Mouse (Mus musculus): ENCODE measurements around the gene Bglap2. TPM values are rescaled to one million over a fixed set of nuclear protein-coding genes. Genes with fewer than 3 reads are reported as not detected.
A peak's percentile ranks its signal among the peaks of the same experiment; 100 is the strongest.

Bglap2 gene
- polyA plus RNA-seq, 1 experiment from 2014 or later = not detected

DNA sequence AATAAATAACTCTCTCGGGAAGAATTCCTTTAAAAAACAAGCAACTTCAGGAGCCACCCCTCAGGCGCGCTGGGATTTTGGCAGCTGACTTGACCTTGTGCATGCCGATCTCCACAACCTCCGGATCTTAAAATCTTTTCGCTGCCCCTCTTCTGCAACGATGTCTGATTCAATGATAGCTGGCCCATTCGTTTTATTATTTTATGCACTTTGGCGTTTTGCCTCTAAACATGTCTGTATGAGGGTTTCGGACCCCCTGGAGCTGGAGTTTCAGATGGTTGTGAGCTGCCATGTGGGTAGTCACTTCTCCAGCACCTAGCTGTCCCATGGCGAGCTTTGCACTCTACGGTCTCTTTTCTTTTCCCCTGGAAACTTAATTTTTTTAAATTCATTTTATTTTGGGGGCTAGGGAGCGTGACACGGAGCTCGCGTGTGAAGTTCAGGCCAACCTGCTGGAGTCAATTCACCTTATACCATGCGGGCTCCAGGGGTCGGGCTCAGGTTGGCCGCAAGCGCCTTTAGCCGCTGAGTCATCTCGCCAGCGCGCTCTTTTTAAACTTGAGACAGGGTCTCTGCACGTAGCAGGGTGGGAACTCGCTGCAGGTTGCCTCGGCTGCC lies 43.0 kb downstream of the Bglap2 start:
- 1% methylated on average over 27 of the region's 27 CpGs for WGBS
- H3K4me3 ChIP-seq (replicated peaks) = peak overlapping the region; percentile 73
- no peaks in the 10 kb centered on the region for H3K9me3 ChIP-seq
- peak; percentile 69 for ATAC-seq
- H3K4me2 ChIP-seq (replicated peaks) = peak overlapping the region; percentile 73
- peaks cover 30% of the 10 kb centered on the region for H3K4me1 ChIP-seq (replicated peaks)
- H3K27ac ChIP-seq = peak overlapping the region; percentile 94
- H3K27me3 ChIP-seq = no peaks in the 10 kb centered on the region
- peak overlapping the region; percentile 90 for H3K9ac ChIP-seq (replicated peaks)
- H3K36me3 ChIP-seq = no peaks in the 10 kb centered on the region

GRCm38 (mm10) chr3:88334902-88335435 lies 43.5 kb downstream of the Bglap2 start:
- Histone ChIP-seq H3K27ac (no peak overlapping the region), H3K4me3 (replicated peaks) (peak overlapping the region; percentile 73), H3K4me2 (replicated peaks) (peak overlapping the region; percentile 73), H3K9ac (replicated peaks) (peak overlapping the region; percentile 90), H3K4me1 (replicated peaks) (peaks cover 30% of the 10 kb centered on the region), H3K36me3 (no peaks in the 10 kb centered on the region), H3K9me3 (no peaks in the 10 kb centered on the region), H3K27me3 (no peaks in the 10 kb centered on the region)
- ATAC-seq = no peak
- WGBS = 39% methylated on average over 3 of the region's 3 CpGs

- Histone ChIP-seq H3K9ac (replicated peaks) (no peak overlapping the region), H3K27me3 (no peaks in the 10 kb centered on the region), H3K4me2 (replicated peaks) (no peak overlapping the region), H3K36me3 (peaks cover 8% of the 10 kb centered on the region), H3K4me1 (replicated peaks) (peaks cover 30% of the 10 kb centered on the region), H3K9me3 (no peaks in the 10 kb centered on the region), H3K27ac (no peak overlapping the region), H3K4me3 (replicated peaks) (no peak overlapping the region)
- 63% methylated on average over 12 of the region's 12 CpGs for WGBS
- ATAC-seq = no peak
These were observed 44.4 kb downstream of the Bglap2 start for GRCm38 (mm10) chr3:88334029-88334658.

DNA sequence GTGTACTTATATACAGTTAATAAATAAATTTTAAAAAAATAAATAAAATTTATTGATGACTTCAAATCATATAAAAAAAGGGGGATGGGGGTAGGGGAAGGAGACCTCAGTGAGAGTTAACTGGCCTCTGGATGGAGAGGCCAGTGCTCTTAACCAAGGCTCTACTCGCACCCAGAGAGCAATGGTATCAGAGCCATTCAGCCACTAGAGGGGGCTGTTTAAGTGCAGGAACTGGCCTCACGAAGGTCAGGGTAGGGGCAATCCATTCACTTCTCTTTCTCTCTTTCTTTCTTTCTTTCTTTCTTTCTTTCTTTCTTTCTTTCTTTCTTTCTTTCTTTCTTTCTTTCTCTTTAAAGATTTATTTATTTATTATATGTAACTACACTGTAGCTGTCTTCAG lies 47.2 kb downstream of the Bglap2 start:
- Histone ChIP-seq H3K9me3 (no peaks in the 10 kb centered on the region), H3K9ac (replicated peaks) (no peak overlapping the region), H3K27ac (no peak overlapping the region), H3K4me3 (replicated peaks) (no peak overlapping the region), H3K36me3 (peaks cover 23% of the 10 kb centered on the region), H3K4me1 (replicated peaks) (peaks cover 8% of the 10 kb centered on the region), H3K4me2 (replicated peaks) (no peak overlapping the region), H3K27me3 (no peaks in the 10 kb centered on the region)
- ATAC-seq = no peak
- WGBS = 35% methylated on average over 2 of the region's 2 CpGs

DNA sequence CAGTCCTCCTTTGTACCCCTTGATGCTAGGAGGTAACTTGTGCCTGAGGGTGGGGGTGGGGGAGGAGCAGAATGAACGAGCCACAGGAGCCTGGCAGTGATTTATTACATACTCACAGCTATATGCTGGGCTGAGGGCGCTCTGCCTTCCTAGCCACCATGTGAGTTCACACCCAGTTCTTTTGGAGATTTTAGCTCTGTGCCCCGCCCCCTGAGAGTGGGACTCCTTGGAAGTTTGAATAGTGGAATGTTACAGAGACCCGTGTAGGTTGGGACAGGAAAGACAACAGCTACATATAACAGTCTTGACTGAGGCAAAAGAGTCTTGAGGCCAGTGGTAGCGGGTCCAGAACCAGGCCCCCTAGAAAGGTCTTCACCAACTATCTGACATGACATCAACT lies 49.5 kb downstream of the Bglap2 start:
- Histone ChIP-seq H3K27me3 (no peaks in the 10 kb centered on the region), H3K27ac (no peak overlapping the region), H3K36me3 (peaks cover 23% of the 10 kb centered on the region), H3K4me3 (replicated peaks) (no peak overlapping the region), H3K4me1 (replicated peaks) (peaks cover 18% of the 10 kb centered on the region), H3K4me2 (replicated peaks) (no peak overlapping the region), H3K9ac (replicated peaks) (no peak overlapping the region), H3K9me3 (no peaks in the 10 kb centered on the region)
- WGBS = 85% methylated on average over 5 of the region's 5 CpGs
- no peak for ATAC-seq

Other genes with a start within 250 kb of the Bglap2 start
- 15.1 and 16.9 TPM in 2 replicates for gene Mef2d, start 236.3 kb downstream of the Bglap2 start, polyA plus RNA-seq (2015; fragmentation: Nextera tagmentation; extraction: Ambion mirVana)
- gene Rhbg, start 124.0 kb downstream of the Bglap2 start, polyA plus RNA-seq (2015; fragmentation: Nextera tagmentation; extraction: Ambion mirVana) = 0.12 TPM in 1 of 2 replicates, not detected in the other
- gene Gm38392, start 91.5 kb downstream of the Bglap2 start, polyA plus RNA-seq (2015; fragmentation: Nextera tagmentation; extraction: Ambion mirVana) = 0.16 TPM in 1 of 2 replicates, not detected in the other
- gene Tsacc, start 81.7 kb downstream of the Bglap2 start, polyA plus RNA-seq (2015; fragmentation: Nextera tagmentation; extraction: Ambion mirVana) = 11.2 and 11.6 TPM in 2 replicates
- 529 and 545 TPM in 2 replicates for gene Cct3, start 81.6 kb downstream of the Bglap2 start, polyA plus RNA-seq (2015; fragmentation: Nextera tagmentation; extraction: Ambion mirVana)
- gene Glmp, start 53.7 kb downstream of the Bglap2 start, polyA plus RNA-seq (2015; fragmentation: Nextera tagmentation; extraction: Ambion mirVana) = 93.4 and 104 TPM in 2 replicates
- 0.66 and 2.0 TPM in 2 replicates for gene Tmem79, start 42.6 kb downstream of the Bglap2 start, polyA plus RNA-seq (2015; fragmentation: Nextera tagmentation; extraction: Ambion mirVana)
- 70.1 and 78.3 TPM in 2 replicates for gene Smg5, start 42.4 kb downstream of the Bglap2 start, polyA plus RNA-seq (2015; fragmentation: Nextera tagmentation; extraction: Ambion mirVana)
- gene Paqr6, start 14.1 kb downstream of the Bglap2 start, polyA plus RNA-seq (2015; fragmentation: Nextera tagmentation; extraction: Ambion mirVana) = 0.77 and 1.0 TPM in 2 replicates
- not detected in 2 replicates for gene Bglap3, start 6.0 kb downstream of the Bglap2 start, polyA plus RNA-seq (2015; fragmentation: Nextera tagmentation; extraction: Ambion mirVana)
- gene Bglap, start 5.8 kb upstream of the Bglap2 start, polyA plus RNA-seq (2015; fragmentation: Nextera tagmentation; extraction: Ambion mirVana) = not detected in 2 replicates
- gene Pmf1, start 31.6 kb upstream of the Bglap2 start, polyA plus RNA-seq (2015; fragmentation: Nextera tagmentation; extraction: Ambion mirVana) = 51.7 and 56.8 TPM in 2 replicates
- gene Slc25a44, start 46.4 kb upstream of the Bglap2 start, polyA plus RNA-seq (2015; fragmentation: Nextera tagmentation; extraction: Ambion mirVana) = 28.7 and 29.7 TPM in 2 replicates
- 28.8 and 31.1 TPM in 2 replicates for gene Sema4a, start 82.5 kb upstream of the Bglap2 start, polyA plus RNA-seq (2015; fragmentation: Nextera tagmentation; extraction: Ambion mirVana)
- gene Lmna, start 131.3 kb upstream of the Bglap2 start, polyA plus RNA-seq (2015; fragmentation: Nextera tagmentation; extraction: Ambion mirVana) = 21.4 and 23.4 TPM in 2 replicates
- 49.5 and 51.5 TPM in 2 replicates for gene Mex3a, start 153.7 kb upstream of the Bglap2 start, polyA plus RNA-seq (2015; fragmentation: Nextera tagmentation; extraction: Ambion mirVana)
- gene Rab25, start 169.6 kb upstream of the Bglap2 start, polyA plus RNA-seq (2015; fragmentation: Nextera tagmentation; extraction: Ambion mirVana) = not detected in 2 replicates
- 181 and 182 TPM in 2 replicates for gene Lamtor2, start 174.4 kb upstream of the Bglap2 start, polyA plus RNA-seq (2015; fragmentation: Nextera tagmentation; extraction: Ambion mirVana)
- gene Ubqln4, start 175.1 kb upstream of the Bglap2 start, polyA plus RNA-seq (2015; fragmentation: Nextera tagmentation; extraction: Ambion mirVana) = 39.1 and 46.7 TPM in 2 replicates
- 142 and 148 TPM in 2 replicates for gene Ssr2, start 197.2 kb upstream of the Bglap2 start, polyA plus RNA-seq (2015; fragmentation: Nextera tagmentation; extraction: Ambion mirVana)
- gene Arhgef2, start 227.3 kb upstream of the Bglap2 start, polyA plus RNA-seq (2015; fragmentation: Nextera tagmentation; extraction: Ambion mirVana) = 163 and 175 TPM in 2 replicates